Mouse (Mus musculus) thymus, adult 2 months (tissue): ENCODE results near the gene Stat6.

Experiments used
- CTCF ChIP-seq: fragments of 200-500 bp; IDR thresholded peaks from 2 replicates; pipeline ENCODE4 v1.5.1; 2012; ENCODE audit warnings: mild to moderate bottlenecking, control low read depth, low read length, moderate library complexity, borderline replicate concordance; ENCODE audit not compliant: control insufficient read depth, poor library complexity, insufficient read depth; ENCODE audit errors: extremely low read depth
- POLR2A ChIP-seq: fragments of 200-500 bp; IDR thresholded peaks from 2 replicates; pipeline ENCODE4 v1.6.1; 2012; ENCODE audit warnings: mild to moderate bottlenecking, low read length, control low read depth, moderate library complexity; ENCODE audit not compliant: control insufficient read depth, poor library complexity, insufficient read depth; ENCODE audit errors: extremely low read depth

- TF ChIP-seq CTCF, result no peak
- TF ChIP-seq POLR2A, result no peak
These were observed 16.4 kb upstream of the Stat6 start for GRCm38 (mm10) chr10:127626433-127626832.
